ENCODE assay signal across 26 mouse cellular contexts in genomic region chr2:126496838-126497237, GRCm38 (mm10). TPM values are rescaled to one million over a fixed set of nuclear protein-coding genes. Genes with fewer than 3 reads are reported as not detected.
A peak's percentile ranks its signal among the peaks of the same experiment; 100 is the strongest.
DNase-seq lines count a peak whose midpoint lies in the region; ATAC-seq and TF ChIP-seq lines count a peak whose summit lies in the region.
"Had no signal": no experiment of that assay in that cellular context is flagged by ENCODE, and none has a peak within 500 bp of the region (broad histone marks: within the 10 kb centered on the region; RNA-seq: fewer than 3 reads in every experiment).

No protein-coding gene starts in this region.

- ATAC-seq in liver, embryonic 15.5 days (ENCODE audit: insufficient read depth), result no peak
- ATAC-seq in liver, embryonic 12.5 days, result no peak
- ATAC-seq in megakaryocyte, adult 5-6 weeks (ENCODE audit: poor library complexity, severe bottlenecking), result peak; percentile 42
- ATAC-seq: forebrain, embryonic 16.5 days; hindbrain, postnatal 0 days; intestine, embryonic 16.5 days; midbrain, embryonic 13.5 days had no signal

- H3K4me3 ChIP-seq in liver, embryonic 15.5 days (replicated peaks), result no peak overlapping the region
- no peak overlapping the region for H3K4me3 ChIP-seq in liver, embryonic 12.5 days
- H3K4me3 ChIP-seq in bone marrow macrophage, adult 2 months (ENCODE audit: insufficient read depth, low read length), result no peak overlapping the region
- H3K4me3 ChIP-seq: embryonic facial prominence, embryonic 15.5 days; kidney, embryonic 15.5 days; limb, embryonic 10.5 days; midbrain, embryonic 13.5 days; neural tube, embryonic 12.5 days had no signal

- 0 out of 2 replicates have a peak, but pooled peaks cover 2% of the 10 kb centered on the region for H3K4me1 ChIP-seq in liver, embryonic 15.5 days (replicated peaks)
- no peaks in the 10 kb centered on the region for H3K4me1 ChIP-seq in liver, embryonic 12.5 days
- H3K4me1 ChIP-seq in bone marrow macrophage, adult 2 months (ENCODE audit: control insufficient read depth, insufficient read depth, low read length), result peaks cover 68% of the 10 kb centered on the region
- H3K4me1 ChIP-seq: embryonic facial prominence, embryonic 15.5 days; kidney, embryonic 15.5 days; limb, embryonic 10.5 days; neural tube, embryonic 12.5 days had no signal

- H3K27ac ChIP-seq in liver, embryonic 15.5 days (replicated peaks), result no peak overlapping the region
- H3K27ac ChIP-seq in liver, embryonic 12.5 days, result no peak overlapping the region
- peak overlapping the region; percentile 67 for H3K27ac ChIP-seq in bone marrow macrophage, adult 2 months (ENCODE audit: insufficient read depth, low read depth, low read length)
- H3K27ac ChIP-seq: embryonic facial prominence, embryonic 15.5 days; hindbrain, postnatal 0 days; kidney, embryonic 15.5 days; limb, embryonic 10.5 days; midbrain, embryonic 13.5 days; neural tube, embryonic 12.5 days had no signal

- peak; percentile 19 for DNase-seq in CD4-positive helper T cell, adult 2 months (ENCODE audit: low read depth, low spot score)
- DNase-seq in left cerebral cortex, postnatal 10 days (ENCODE audit: extremely low spot score in 1 of 2, low spot score in 2 of 2), result no peak
- DNase-seq in frontal cortex, postnatal 14 days (ENCODE audit: low spot score in 2 of 2), result no peak
- DNase-seq: adrenal gland, adult 8-10 months; cerebellum, adult 9-10 months; gastrocnemius, postnatal 36 days; layer of hippocampus, adult 9-11 months; lung, embryonic 14.5 days; retina, postnatal 1 day; right cerebral cortex, postnatal 25 days; thymus, adult 18-20 months had no signal

- TF ChIP-seq POLR2A in bone marrow macrophage, adult 2 months (IDR thresholded peaks at IDR 0.05; ENCODE audit: borderline replicate concordance, low read depth, low read length), result no peak

- H3K27me3 ChIP-seq in liver, embryonic 15.5 days, result no peaks in the 10 kb centered on the region
- H3K27me3 ChIP-seq in liver, embryonic 12.5 days (replicated peaks), result no peaks in the 10 kb centered on the region
- H3K27me3 ChIP-seq: embryonic facial prominence, embryonic 15.5 days; kidney, embryonic 15.5 days; midbrain, embryonic 13.5 days; neural tube, embryonic 12.5 days had no signal

- 0 out of 2 replicates have a peak overlapping the region, but pooled peaks have one; percentile 30 for H3K4me2 ChIP-seq in liver, embryonic 15.5 days
- H3K4me2 ChIP-seq in liver, embryonic 12.5 days, result no peak overlapping the region
- H3K4me2 ChIP-seq: embryonic facial prominence, embryonic 15.5 days; heart, embryonic 11.5 days; kidney, embryonic 15.5 days; lung, embryonic 14.5 days; midbrain, embryonic 13.5 days; neural tube, embryonic 12.5 days had no signal

- H3K36me3 ChIP-seq in liver, embryonic 15.5 days (replicated peaks), result no peaks in the 10 kb centered on the region
- H3K36me3 ChIP-seq in liver, embryonic 12.5 days, result no peaks in the 10 kb centered on the region
- H3K36me3 ChIP-seq: embryonic facial prominence, embryonic 15.5 days; kidney, embryonic 15.5 days; limb, embryonic 10.5 days; midbrain, embryonic 13.5 days; neural tube, embryonic 12.5 days had no signal

- no peak overlapping the region for H3K9ac ChIP-seq in liver, embryonic 15.5 days
- H3K9ac ChIP-seq in liver, embryonic 12.5 days, result no peak overlapping the region
- H3K9ac ChIP-seq: embryonic facial prominence, embryonic 15.5 days; kidney, embryonic 15.5 days; lung, embryonic 14.5 days; midbrain, embryonic 13.5 days; neural tube, embryonic 12.5 days had no signal

- no peak for TF ChIP-seq CTCF in bone marrow macrophage, adult 2 months (IDR thresholded peaks at IDR 0.05; ENCODE audit: low read depth, low read length)

- WGBS in liver, embryonic 15.5 days (ENCODE audit: insufficient replicate concordance), result 41% methylated on average over 9 of the region's 9 CpGs
- WGBS in liver, embryonic 12.5 days (ENCODE audit: insufficient replicate concordance), result 48% methylated on average over 9 of the region's 9 CpGs

- intact Hi-C loops in left cerebral cortex, postnatal 10 days (cut with DNase I), result no loop called here

- H3K9me3 ChIP-seq in liver, embryonic 15.5 days (replicated peaks), result no peaks in the 10 kb centered on the region
- H3K9me3 ChIP-seq in liver, embryonic 12.5 days (replicated peaks), result no peaks in the 10 kb centered on the region
- H3K9me3 ChIP-seq: embryonic facial prominence, embryonic 15.5 days; kidney, embryonic 15.5 days; limb, embryonic 10.5 days; midbrain, embryonic 13.5 days; neural tube, embryonic 12.5 days had no signal

RNA-seq across cellular contexts. Expression of gene Atp8b4, which starts 3.6 kb away (rescaled TPM):
- 5.8 and 6.7 TPM in 2 replicates for polyA plus RNA-seq in liver, embryonic 15.5 days (2015; fragmentation: Nextera tagmentation; extraction: Ambion mirVana)
- polyA plus RNA-seq in liver, embryonic 12.5 days (2016; fragmentation: Nextera tagmentation; extraction: Ambion mirVana), result 2.2 and 2.5 TPM in 2 replicates
- polyA plus RNA-seq in bone marrow macrophage, adult 2 months (2012; ENCODE audit: insufficient read depth, insufficient read length, missing spikeins), result 30.5 and 31.7 TPM in 2 replicates
- 108 TPM in 2 replicates for total RNA-seq in megakaryocyte, adult 5-6 weeks (2015)
- total RNA-seq in megakaryocyte, adult 5-6 weeks (2017), result 123 and 127 TPM in 2 replicates
- not detected for total RNA-seq in left cerebral cortex, postnatal 10 days (2021)
- polyA plus RNA-seq: forebrain, embryonic 16.5 days; hindbrain, postnatal 0 days; midbrain, embryonic 13.5 days had no signal

RNA-seq across cellular contexts. Expression of gene Slc27a2, which starts 55.4 kb away (rescaled TPM):
- 108 and 125 TPM in 2 replicates for polyA plus RNA-seq in liver, embryonic 15.5 days (2015; fragmentation: Nextera tagmentation; extraction: Ambion mirVana)
- polyA plus RNA-seq in liver, embryonic 12.5 days (2016; fragmentation: Nextera tagmentation; extraction: Ambion mirVana), result 53.1 and 56.3 TPM in 2 replicates
- polyA plus RNA-seq in bone marrow macrophage, adult 2 months (2012; ENCODE audit: insufficient read depth, insufficient read length, missing spikeins), result not detected in 2 replicates
- total RNA-seq in megakaryocyte, adult 5-6 weeks (2015), result not detected in 2 replicates
- 0.07 and 0.53 TPM in 2 replicates for total RNA-seq in megakaryocyte, adult 5-6 weeks (2017)
- total RNA-seq in left cerebral cortex, postnatal 10 days (2021), result 1 to 10 TPM; 2.6 to 4.2 TPM
- total RNA-seq: gastrocnemius, postnatal 36 days had no signal
- polyA plus RNA-seq: activated CD4-positive, CD25-positive, alpha-beta regulatory T cell, adult 4 months; C2C12 had no signal

Comparison
In these comparisons a context has a peak if more than half of its experiments do, and no peak if none do; other contexts are left out.
1. RNA of gene Slc27a2, which starts 55.4 kb away (polyA plus RNA-seq): 108 to 125 TPM in liver, embryonic 15.5 days and 53.1 to 56.3 TPM in liver, embryonic 12.5 days; not detected in bone marrow macrophage, adult 2 months; every median in the first group is over 10 times any median in the second.